Mouse (Mus musculus) CH12.LX (cell line): Measurements from ENCODE around the gene Rrm2. TPM values are rescaled to one million over a fixed set of nuclear protein-coding genes. Genes with fewer than 3 reads are reported as not detected.

Experiments
- DNase-seq: peaks from one replicate; pipeline ENCODE4 v3.0.0-alpha.2; 2013; ENCODE audit errors: extremely low read depth
- H3K27ac ChIP-seq: 2 replicates; pipeline ENCODE4 v1.5.1; 2012; ENCODE audit warnings: low read depth, mild to moderate bottlenecking, control low read depth, moderate library complexity; ENCODE audit not compliant: insufficient read depth
- H3K27me3 ChIP-seq: replicated peaks from 2 replicates; pipeline ENCODE3; 2012; ENCODE audit warnings: inconsistent platforms
- H3K36me3 ChIP-seq, 2 experiments: replicated peaks in 1 of 2; 2 replicates each; pipeline versions ENCODE3 to v1.6.1; 2012; ENCODE audit warnings: inconsistent platforms in 1 of 2, low read length in 1 of 2, mild to moderate bottlenecking in 1 of 2, mixed read lengths in 1 of 2, moderate library complexity in 1 of 2; ENCODE audit not compliant: control insufficient read depth in 1 of 2, insufficient read depth in 1 of 2
- H3K4me1 ChIP-seq, 2 experiments: 2 replicates each; pipeline ENCODE4 v1.6.1; 2012; ENCODE audit warnings: inconsistent platforms in 1 of 2, moderate library complexity in 1 of 2; ENCODE audit not compliant: insufficient read depth in 2 of 2, control insufficient read depth in 1 of 2
- H3K4me2 ChIP-seq: 2 replicates; pipeline ENCODE4 v1.6.1; 2012; ENCODE audit warnings: low read depth, mild to moderate bottlenecking, control low read depth; ENCODE audit not compliant: poor library complexity, insufficient read depth, severe bottlenecking
- H3K4me3 ChIP-seq, 3 experiments: fragments of 150-350 bp in 1 of 3; sonication (generic) in 1 of 3; replicated peaks in 1 of 3; 2 replicates each; pipeline versions ENCODE3 to v1.5.1; 2011 to 2012; ENCODE audit warnings: low read depth in 2 of 3, low read length in 2 of 3, mild to moderate bottlenecking in 2 of 3, moderate library complexity in 2 of 3, control low read depth in 1 of 3, improper control_type of control experiment in 1 of 3, inconsistent platforms in 1 of 3, mixed read lengths in 1 of 3; ENCODE audit not compliant: poor library complexity in 1 of 3
- H3K79me2 ChIP-seq: replicated peaks from 2 replicates; pipeline ENCODE4 v1.6.1; 2012; ENCODE audit warnings: mild to moderate bottlenecking, moderate library complexity; ENCODE audit not compliant: control insufficient read depth, poor library complexity, insufficient read depth, severe bottlenecking; ENCODE audit errors: extremely low read depth
- H3K9ac ChIP-seq: 2 replicates; pipeline ENCODE4 v1.6.1; 2012; ENCODE audit warnings: low read depth, mild to moderate bottlenecking, control low read depth, moderate library complexity; ENCODE audit not compliant: insufficient read depth
- H3K9me3 ChIP-seq: replicated peaks from 2 replicates; pipeline ENCODE3; 2012; ENCODE audit warnings: low read length, inconsistent platforms, mixed read lengths
- CHD1 ChIP-seq: IDR thresholded peaks from 2 replicates; pipeline ENCODE4 v1.6.1; 2012; ENCODE audit warnings: low read depth, low read length, improper control_type of control experiment, inconsistent platforms
- CTCF ChIP-seq, 2 experiments: IDR thresholded peaks in 1 of 2; conservative IDR thresholded peaks in 1 of 2; 2 replicates each; pipeline ENCODE4 v1.5.1; 2011 to 2012; ENCODE audit warnings: low read depth in 2 of 2, low read length in 2 of 2, improper control_type of control experiment in 1 of 2, inconsistent platforms in 1 of 2, mild to moderate bottlenecking in 1 of 2, moderate library complexity in 1 of 2
- E2F4 ChIP-seq: IDR thresholded peaks from 2 replicates; pipeline ENCODE4 v1.6.1; 2011; ENCODE audit warnings: low read depth, low read length, improper control_type of control experiment; ENCODE audit not compliant: insufficient replicate concordance
- EP300 ChIP-seq: IDR thresholded peaks from 2 replicates; pipeline ENCODE4 v1.6.1; 2011; ENCODE audit warnings: low read length, improper control_type of control experiment
- ETS1 ChIP-seq: conservative IDR thresholded peaks from 2 replicates; pipeline ENCODE4 v1.6.1; 2012; ENCODE audit warnings: low read depth, mild to moderate bottlenecking, inconsistent platforms, low read length, improper control_type of control experiment, moderate library complexity
- HCFC1 ChIP-seq: IDR thresholded peaks from 2 replicates; pipeline ENCODE4 v1.6.1; 2012; ENCODE audit warnings: low read depth, mild to moderate bottlenecking, inconsistent platforms, low read length, improper control_type of control experiment
- IRF4 ChIP-seq: IDR thresholded peaks from 2 replicates; pipeline ENCODE4 v1.6.1; 2014; ENCODE audit warnings: low read depth, mild to moderate bottlenecking, inconsistent platforms, low read length, improper control_type of control experiment
- MAFK ChIP-seq: IDR thresholded peaks from 2 replicates; pipeline ENCODE4 v1.6.1; 2011; ENCODE audit warnings: low read length, improper control_type of control experiment; ENCODE audit not compliant: insufficient replicate concordance
- MAX ChIP-seq: IDR thresholded peaks from 2 replicates; pipeline ENCODE4 v1.6.1; 2011; ENCODE audit warnings: low read length, improper control_type of control experiment
- MAZ ChIP-seq: IDR thresholded peaks from 2 replicates; pipeline ENCODE4 v1.6.1; 2012; ENCODE audit warnings: low read depth, mild to moderate bottlenecking, inconsistent platforms, low read length, improper control_type of control experiment, moderate library complexity
- MXI1 ChIP-seq: IDR thresholded peaks from 2 replicates; pipeline ENCODE4 v1.6.1; 2011; ENCODE audit warnings: mild to moderate bottlenecking, low read depth, low read length, improper control_type of control experiment
- NRF1 ChIP-seq: IDR thresholded peaks from 2 replicates; pipeline ENCODE4 v1.6.1; 2014; ENCODE audit warnings: low read depth, mild to moderate bottlenecking, inconsistent platforms, low read length, improper control_type of control experiment, moderate library complexity
- POLR2A ChIP-seq: IDR thresholded peaks from 2 replicates; pipeline ENCODE4 v1.6.1; 2011; ENCODE audit warnings: low read depth, mild to moderate bottlenecking, improper control_type of control experiment, low read length
- TCF12 ChIP-seq: IDR thresholded peaks from 2 replicates; pipeline ENCODE4 v1.6.1; 2014; ENCODE audit warnings: low read depth, mild to moderate bottlenecking, inconsistent platforms, low read length, improper control_type of control experiment
- UBTF ChIP-seq: IDR thresholded peaks from 2 replicates; pipeline ENCODE4 v1.6.1; 2012; ENCODE audit warnings: low read depth, mild to moderate bottlenecking, inconsistent platforms, low read length, improper control_type of control experiment, moderate library complexity
- USF1 ChIP-seq: IDR thresholded peaks from 2 replicates; pipeline ENCODE4 v1.6.1; 2014; ENCODE audit warnings: low read depth, mild to moderate bottlenecking, inconsistent platforms, low read length, improper control_type of control experiment
- ZC3H11A ChIP-seq: IDR thresholded peaks from 2 replicates; pipeline ENCODE4 v1.6.1; 2012; ENCODE audit warnings: low read depth, mild to moderate bottlenecking, inconsistent platforms, low read length, improper control_type of control experiment
- ZKSCAN1 ChIP-seq: IDR thresholded peaks from 2 replicates; pipeline ENCODE4 v1.6.1; 2012; ENCODE audit warnings: low read depth, inconsistent platforms, low read length, improper control_type of control experiment, borderline replicate concordance
- ZNF384 ChIP-seq: IDR thresholded peaks from 2 replicates; pipeline ENCODE4 v1.6.1; 2012; ENCODE audit warnings: low read depth, low read length, improper control_type of control experiment, inconsistent platforms
- dilution Hi-C: fragments of 300-500 bp; cut with MboI; formaldehyde crosslinking; loops from 2 replicates; pipeline ENCODE4 v1.14.3; 2020; ENCODE audit warnings: low sequenced_read_pairs; ENCODE audit not compliant: extremely low pct_unique_long_range_greater_than_20kb, extremely low pct_ligation_motif_present
- in situ Hi-C: fragments of 300-500 bp; cut with MboI; formaldehyde crosslinking; loops from 3 replicates; pipeline ENCODE4 v1.14.3; 2019; ENCODE audit warnings: low sequenced_read_pairs, low pct_ligation_motif_present, low pct_unique_long_range_greater_than_20kb, mixed read lengths
- polyA plus RNA-seq: library from polyadenylated mRNA; unstranded; fragments of >175 nt; gene quantifications from 2 replicates; pipeline ENCODE4 v1.2.1, GENCODE M21; 2012; ENCODE audit warnings: low read depth; ENCODE audit not compliant: insufficient read length
- total RNA-seq, 2 experiments: library from RNA; depleted of rRNA; stranded (reverse); fragments of 300-350 nt in 1 of 2; fragments of >200 nt in 1 of 2; gene quantifications; 2 replicates each; pipeline ENCODE4 v1.2.3; 2012 to 2014

Rrm2 gene
- total and polyA plus RNA-seq, 3 experiments, result 89.0 to 214 (median 180) TPM

DNA sequence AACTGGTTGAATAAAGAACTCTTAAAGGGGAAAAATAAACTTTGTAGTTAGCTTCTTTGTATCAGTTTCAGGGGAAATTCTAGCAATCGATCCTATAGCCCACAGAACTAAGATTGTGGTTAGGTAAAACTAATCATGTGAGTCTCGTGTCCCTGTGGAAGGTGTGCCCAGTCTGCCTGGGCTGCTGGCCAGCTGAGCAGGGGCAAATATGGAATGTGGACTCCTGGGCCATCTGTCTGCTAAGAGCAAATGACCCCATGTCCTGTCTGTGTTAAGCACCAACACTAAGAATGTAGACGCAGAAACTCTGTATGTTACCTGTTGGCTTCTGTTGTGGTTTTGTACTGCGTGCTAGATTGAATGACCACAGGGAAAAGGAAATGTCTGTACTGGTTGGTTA, 46.9 kb upstream of the Rrm2 start:
- no peak overlapping the region for H3K27ac ChIP-seq
- H3K79me2 ChIP-seq, result no peaks in the 10 kb centered on the region; the same call in 1 of the 2 replicates
- H3K4me2 ChIP-seq, result no peak overlapping the region
- no peak for TF ChIP-seq TCF12
- no peak for TF ChIP-seq POLR2A
- TF ChIP-seq HCFC1, result no peak
- no peak for TF ChIP-seq MAX
- no peak for TF ChIP-seq E2F4
- TF ChIP-seq CTCF (conservative IDR thresholded peaks at IDR 0.05 in 1 of 2, IDR thresholded peaks at IDR 0.05 in 1 of 2; ENCODE audit: low read depth in 2 of 2, low read length in 2 of 2), result no peak
- no peak for TF ChIP-seq NRF1
- no peak for TF ChIP-seq ETS1
- TF ChIP-seq MXI1, result no peak
- TF ChIP-seq ZC3H11A, result no peak
- no peak for TF ChIP-seq CHD1
- TF ChIP-seq EP300, result no peak
- no peak for TF ChIP-seq UBTF
- TF ChIP-seq USF1, result no peak
- no peaks in the 10 kb centered on the region for H3K9me3 ChIP-seq
- no peak overlapping the region for H3K9ac ChIP-seq
- no peak for DNase-seq
- no peaks in the 10 kb centered on the region for H3K27me3 ChIP-seq
- peaks cover 37 to 67% of the 10 kb centered on the region in 2 experiments for H3K36me3 ChIP-seq
- H3K4me3 ChIP-seq, result no peak overlapping the region
- dilution Hi-C loops (no loop called here), in situ Hi-C loops (no loop called here)
- H3K4me1 ChIP-seq, result peaks cover 12 to 50% of the 10 kb centered on the region in 2 experiments

DNA sequence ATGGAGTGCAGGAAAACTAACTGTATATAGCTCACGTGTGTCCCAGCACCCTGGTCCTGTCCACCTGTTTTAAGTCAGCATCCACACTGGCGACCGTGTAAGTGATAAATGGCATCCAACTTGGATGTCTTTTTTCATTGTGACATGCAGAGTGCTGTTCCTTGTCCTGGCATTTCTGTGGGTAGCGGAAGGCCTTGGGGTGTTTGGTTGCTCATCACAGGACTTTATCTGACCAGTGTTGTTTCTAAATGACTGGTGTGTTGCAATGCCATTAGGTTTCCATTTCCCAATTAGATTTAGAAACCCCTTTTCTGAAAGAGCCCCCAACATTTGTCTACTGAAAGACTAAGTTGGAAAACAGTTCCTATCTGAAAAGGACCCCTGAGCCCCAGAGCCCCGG, 45.9 kb upstream of the Rrm2 start:
- H3K4me3 ChIP-seq, result no peak overlapping the region
- no peak overlapping the region for H3K27ac ChIP-seq
- no peak for DNase-seq
- dilution Hi-C loops, result no loop called here
- H3K27me3 ChIP-seq, result no peaks in the 10 kb centered on the region
- no peak overlapping the region for H3K9ac ChIP-seq
- TF ChIP-seq CTCF (conservative IDR thresholded peaks at IDR 0.05 in 1 of 2, IDR thresholded peaks at IDR 0.05 in 1 of 2; ENCODE audit: low read depth in 2 of 2, low read length in 2 of 2) (no peak), MAX (no peak), UBTF (no peak), ZKSCAN1 (no peak), IRF4 (no peak), ZNF384 (no peak), MAFK (no peak), MAZ (no peak)
- H3K4me2 ChIP-seq, result no peak overlapping the region
- no peaks in the 10 kb centered on the region; the same call in 1 of the 2 replicates for H3K79me2 ChIP-seq
- H3K4me1 ChIP-seq, result peaks cover 9 to 47% of the 10 kb centered on the region in 2 experiments
- H3K36me3 ChIP-seq, result peaks cover 33 to 61% of the 10 kb centered on the region in 2 experiments
- in situ Hi-C loops, result no loop called here
- H3K9me3 ChIP-seq, result no peaks in the 10 kb centered on the region
